Mouse (Mus musculus) brain, embryonic 14.5 days (tissue): Measurements from ENCODE around the gene 9230102O04Rik.

Source experiments
- CTCF ChIP-seq: fragments of 200-500 bp; IDR thresholded peaks from 2 replicates; pipeline ENCODE4 v1.5.1; 2012; ENCODE audit warnings: inconsistent platforms, mild to moderate bottlenecking, moderate library complexity, borderline replicate concordance; ENCODE audit not compliant: insufficient read depth, insufficient read length; ENCODE audit errors: extremely low read depth
- POLR2A ChIP-seq: fragments of 200-500 bp; IDR thresholded peaks from 2 replicates; pipeline ENCODE4 v1.6.1; 2012; ENCODE audit warnings: mild to moderate bottlenecking, inconsistent platforms, borderline replicate concordance; ENCODE audit not compliant: poor library complexity, insufficient read depth, insufficient read length, severe bottlenecking; ENCODE audit errors: extremely low read depth

DNA sequence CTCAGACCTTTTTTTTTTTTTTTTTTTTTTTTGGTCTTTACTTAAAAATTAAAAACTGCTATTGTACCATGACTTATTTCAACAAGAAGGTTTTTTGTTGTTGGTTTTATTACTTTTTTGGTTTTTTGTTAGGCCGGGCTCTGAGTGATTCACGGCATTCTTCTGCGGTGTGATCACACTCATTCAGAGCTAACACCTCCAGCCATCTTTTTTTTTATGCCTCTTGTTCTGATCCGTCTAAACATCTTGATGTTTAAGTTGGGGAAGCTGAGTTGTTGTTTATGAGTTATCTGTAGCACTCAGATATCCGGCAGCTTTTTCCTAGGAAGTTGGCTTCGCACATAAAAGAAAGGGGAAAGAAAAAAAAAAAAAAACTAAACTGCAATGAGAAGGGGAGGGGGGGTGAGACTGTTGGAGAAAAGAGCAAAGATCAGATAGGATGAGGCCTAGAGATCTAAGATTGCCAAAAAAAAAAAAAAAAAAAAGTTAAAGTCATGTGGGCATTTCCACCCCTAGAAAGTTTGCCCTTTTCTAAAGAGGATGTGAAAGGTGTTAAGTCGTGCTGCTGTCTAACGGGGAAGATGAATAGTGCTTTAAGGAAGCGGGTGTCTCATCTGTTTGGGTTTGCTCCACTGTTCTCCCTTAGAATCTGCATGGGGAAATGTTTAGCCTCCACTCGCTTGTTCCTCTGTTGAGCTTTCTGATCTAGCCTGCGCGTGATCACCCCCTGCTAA, 22.1 kb downstream of the 9230102O04Rik start:
- no peak for TF ChIP-seq CTCF
- TF ChIP-seq POLR2A = no peak
